Mouse (Mus musculus) heart, adult 2 months (tissue): ENCODE data around the gene Fancc.

Experiments used
- CTCF ChIP-seq: fragments of 200-600 bp; IDR thresholded peaks from 2 replicates; pipeline ENCODE4 v1.8.1; 2022; ENCODE audit warnings: antibody characterized with exemption, mild to moderate bottlenecking, moderate library complexity
- POLR2A ChIP-seq: fragments of 200-500 bp; IDR thresholded peaks from 2 replicates; pipeline ENCODE4 v1.6.1; 2011; ENCODE audit warnings: mild to moderate bottlenecking, low read depth, low read length, control low read depth; ENCODE audit not compliant: insufficient read depth

DNA sequence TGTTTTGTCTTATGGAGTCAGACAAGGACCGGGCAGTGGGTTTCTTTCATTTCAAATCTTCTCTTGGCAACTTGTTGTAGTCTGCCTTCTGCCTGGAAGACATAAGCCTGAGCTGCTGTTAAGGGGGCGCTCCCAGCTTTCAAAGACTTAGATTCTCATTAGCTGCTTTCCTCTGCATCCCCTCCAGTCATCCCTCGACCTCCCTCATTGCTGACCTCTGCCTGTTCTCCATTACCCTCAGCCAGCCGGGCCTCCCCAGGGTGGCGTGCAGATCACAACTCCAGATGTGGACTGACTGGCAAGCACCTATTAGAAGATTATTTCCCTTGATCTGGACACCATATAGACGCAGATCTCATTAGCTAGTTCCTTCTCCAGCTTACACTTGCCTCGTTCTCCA, 45.9 kb downstream of the Fancc start:
- TF ChIP-seq CTCF (no peak), POLR2A (no peak)
